Comparison of ENCODE assay signal across 14 mouse cellular contexts in the genomic region with DNA sequence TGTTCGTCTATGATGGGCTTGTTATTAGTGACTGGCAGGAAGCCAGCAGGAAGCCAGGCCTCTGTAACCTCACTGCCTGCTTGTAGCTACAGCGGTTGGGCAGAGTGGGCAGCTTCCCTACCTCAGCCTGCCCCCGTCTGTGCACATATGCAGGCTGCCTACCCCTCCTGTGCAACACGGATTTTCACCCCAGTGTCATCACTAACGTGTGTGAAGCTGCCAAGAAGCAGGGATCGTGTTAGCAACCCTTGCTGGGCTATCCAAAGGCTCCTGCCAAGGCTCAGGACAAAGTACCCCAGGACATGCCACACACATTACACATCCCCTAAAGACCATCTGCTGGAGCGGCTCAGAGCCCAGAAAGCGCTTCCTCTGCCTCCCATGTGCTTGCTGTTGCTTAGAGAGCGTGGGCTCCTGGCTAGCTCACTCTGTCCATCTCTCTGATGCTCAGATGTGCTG. TPM values are rescaled to one million over a fixed set of nuclear protein-coding genes. Genes with fewer than 3 reads are reported as not detected.
DNase-seq lines count a peak whose midpoint lies in the region; ATAC-seq and TF ChIP-seq lines count a peak whose summit lies in the region.
"Had no signal": no experiment of that assay in that cellular context is flagged by ENCODE, and none has a peak within 500 bp of the region (broad histone marks: within the 10 kb centered on the region; RNA-seq: fewer than 3 reads in every experiment).

No protein-coding gene starts in this region.

- WGBS in kidney, adult 2 months = 73% methylated on average over 9 of the region's 9 CpGs

- H3K27me3 ChIP-seq in megakaryocyte, embryonic 14.5 days (replicated peaks) = no peaks in the 10 kb centered on the region
- no peaks in the 10 kb centered on the region for H3K27me3 ChIP-seq in kidney, adult 2 months (replicated peaks; ENCODE audit: control insufficient read depth, insufficient read depth, low read length)
- H3K27me3 ChIP-seq: embryonic facial prominence, embryonic 13.5 days; neural tube, embryonic 12.5 days had no signal

- TF ChIP-seq POLR2A in kidney, adult 2 months (IDR thresholded peaks at IDR 0.05; ENCODE audit: low read depth, low read length) = no peak

- no peak for ATAC-seq in megakaryocyte, adult 5-6 weeks (ENCODE audit: poor library complexity, severe bottlenecking)
- peak; percentile 49 to 58; a peak in 2 of 4 replicates for ATAC-seq in hematopoietic stem cell, adult 5-6 weeks (replicated peaks in 1 of 2; ENCODE audit: insufficient read depth in 1 of 2, low FRiP score in 2 of 2, low TSS enrichment in 1 of 2, low read depth in 1 of 2, poor library complexity in 2 of 2, severe bottlenecking in 2 of 2)

- no peak overlapping the region for H3K27ac ChIP-seq in kidney, adult 2 months (ENCODE audit: insufficient read depth, low read depth, low read length)
- H3K27ac ChIP-seq: embryonic facial prominence, embryonic 13.5 days; neural tube, embryonic 12.5 days had no signal

- no peak for TF ChIP-seq CTCF in kidney, adult 2 months (conservative IDR thresholded peaks at IDR 0.05; ENCODE audit: insufficient read depth, insufficient read length, low read depth, low read length)

- no peaks in the 10 kb centered on the region for H3K9me3 ChIP-seq in megakaryocyte, embryonic 14.5 days
- H3K9me3 ChIP-seq: embryonic facial prominence, embryonic 13.5 days; neural tube, embryonic 12.5 days had no signal

- peak; percentile 68 for DNase-seq in cerebellum, adult 8-10 months
- DNase-seq in right cerebral cortex, postnatal 10 days (ENCODE audit: low spot score in 2 of 2) = peak; percentile 50 to 56
- DNase-seq in kidney, adult 18-20 months = no peak
- no peak for DNase-seq in adrenal gland, postnatal 10 days
- DNase-seq in kidney, adult 2 months = no peak
- DNase-seq: gastrocnemius, postnatal 14 days; lung, postnatal 10 days had no signal

- peak overlapping the region; percentile 44 for H3K4me3 ChIP-seq in megakaryocyte, embryonic 14.5 days (replicated peaks)
- H3K4me3 ChIP-seq in kidney, adult 2 months (ENCODE audit: insufficient read depth, low read depth, low read length) = no peak overlapping the region
- H3K4me3 ChIP-seq: embryonic facial prominence, embryonic 13.5 days; neural tube, embryonic 12.5 days had no signal

- peaks cover 70% of the 10 kb centered on the region for H3K36me3 ChIP-seq in megakaryocyte, embryonic 14.5 days (replicated peaks; ENCODE audit: low read length)
- no peaks in the 10 kb centered on the region for H3K36me3 ChIP-seq in kidney, adult 2 months (ENCODE audit: control insufficient read depth, insufficient read depth, low read length)

- H3K4me1 ChIP-seq in megakaryocyte, embryonic 14.5 days = peaks cover 46% of the 10 kb centered on the region
- no peaks in the 10 kb centered on the region for H3K4me1 ChIP-seq in kidney, adult 2 months (ENCODE audit: control insufficient read depth, insufficient read depth, low read length)
- H3K4me1 ChIP-seq: embryonic facial prominence, embryonic 13.5 days; neural tube, embryonic 12.5 days had no signal

RNA-seq across cellular contexts. Expression of a gene that starts 13.7 kb away (rescaled TPM):
- polyA plus RNA-seq in megakaryocyte, embryonic 14.5 days (2012; ENCODE audit: insufficient read depth, low replicate concordance) = 16.5 TPM in 1 of 2 replicates, not detected in the other
- total RNA-seq in megakaryocyte, adult 5-6 weeks (2015) = 55.0 and 74.1 TPM in 2 replicates
- total RNA-seq in megakaryocyte, adult 5-6 weeks (2017) = 145 and 158 TPM in 2 replicates
- 98.6 and 105 TPM in 2 replicates for total RNA-seq in hematopoietic stem cell, adult 5-6 weeks (2017)
- total RNA-seq in adrenal gland, postnatal 10 days (2021) = 10 to 100 TPM; 19.1 to 22.2 TPM
- 3.5 and 4.5 TPM in 2 replicates for polyA plus RNA-seq in kidney, adult 2 months (2012; rRNA removed)

RNA-seq across cellular contexts. Expression of a gene that starts 35.6 kb away (rescaled TPM):
- polyA plus RNA-seq in megakaryocyte, embryonic 14.5 days (2012; ENCODE audit: insufficient read depth, low replicate concordance) = not detected in 2 replicates
- total RNA-seq in megakaryocyte, adult 5-6 weeks (2015) = 0.29 TPM in 1 of 2 replicates, not detected in the other
- 0.81 TPM in 1 of 2 replicates, not detected in the other for total RNA-seq in megakaryocyte, adult 5-6 weeks (2017)
- total RNA-seq in hematopoietic stem cell, adult 5-6 weeks (2017) = not detected in 2 replicates
- total RNA-seq in adrenal gland, postnatal 10 days (2021) = not detected
- polyA plus RNA-seq in kidney, adult 2 months (2012; rRNA removed) = 0.25 and 0.37 TPM in 2 replicates
- total RNA-seq: adrenal gland, postnatal 36 days; ES-E14; gastrocnemius, postnatal 14 days had no signal
- polyA plus RNA-seq: embryonic facial prominence, embryonic 13.5 days; neural tube, embryonic 12.5 days had no signal

RNA-seq across cellular contexts. Expression of a gene that starts 44.8 kb away (rescaled TPM):
- polyA plus RNA-seq in megakaryocyte, embryonic 14.5 days (2012; ENCODE audit: insufficient read depth, low replicate concordance) = not detected in 2 replicates
- not detected in 2 replicates for total RNA-seq in megakaryocyte, adult 5-6 weeks (2015)
- total RNA-seq in megakaryocyte, adult 5-6 weeks (2017) = not detected in 2 replicates
- total RNA-seq in hematopoietic stem cell, adult 5-6 weeks (2017) = not detected in 2 replicates
- total RNA-seq in adrenal gland, postnatal 10 days (2021) = not detected
- not detected in 2 replicates for polyA plus RNA-seq in kidney, adult 2 months (2012; rRNA removed)
- total RNA-seq: adrenal gland, postnatal 36 days; gastrocnemius, postnatal 14 days had no signal

Comparison
In these comparisons a context has a peak if more than half of its experiments do, and no peak if none do; other contexts are left out.
1. DNase-seq: peak in cerebellum, adult 8-10 months (single experiment) and right cerebral cortex, postnatal 10 days (2 of 2); none in kidney, adult 18-20 months (single experiment), adrenal gland, postnatal 10 days (single experiment) and kidney, adult 2 months (single experiment).